Mouse (Mus musculus): Measurements from ENCODE around the gene Rasgef1b.

DNA sequence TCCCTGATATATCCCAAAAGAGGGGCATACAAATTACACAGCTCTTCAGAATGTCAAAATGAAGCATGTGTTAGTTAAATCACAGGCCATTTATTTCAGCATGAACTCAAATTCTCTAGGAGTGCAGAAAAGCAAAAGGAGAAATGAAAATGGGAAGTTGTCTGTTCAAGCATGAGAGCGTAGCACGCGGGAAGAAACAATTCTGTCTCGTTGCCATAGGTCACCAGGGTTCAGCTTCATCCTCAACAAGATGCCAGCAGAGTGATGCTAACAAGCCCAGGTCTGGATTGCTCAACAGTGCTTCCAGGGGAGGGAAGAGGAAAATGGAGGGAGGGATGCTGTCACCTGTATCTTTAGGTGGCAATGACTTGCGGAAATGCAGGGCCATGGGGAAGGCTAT, 346.1 kb downstream of the Rasgef1b start:
- TF ChIP-seq POLR2A (IDR thresholded peaks at IDR 0.05; ENCODE audit: insufficient read length, low read depth) (no peak), USF1 (IDR thresholded peaks at IDR 0.05; ENCODE audit: low read depth) (no peak), POLR2AphosphoS2 (IDR thresholded peaks at IDR 0.05; ENCODE audit: insufficient read length, low read depth) (no peak), MYOG (IDR thresholded peaks at IDR 0.05; ENCODE audit: control insufficient read depth in 1 of 3, insufficient read depth in 1 of 3, insufficient read length in 2 of 3, low read depth in 2 of 3) (no peak), CEBPB (IDR thresholded peaks at IDR 0.05; ENCODE audit: insufficient read depth, poor library complexity, severe bottlenecking) (no peak), MAX (IDR thresholded peaks at IDR 0.05; ENCODE audit: low read depth) (no peak)
